Mouse (Mus musculus): ENCODE measurements around the gene Olfr1219. TPM values are rescaled to one million over a fixed set of nuclear protein-coding genes. Genes with fewer than 3 reads are reported as not detected.

The Olfr1219 gene
- polyA plus RNA-seq, 1 experiment from 2014 or later = not detected

Other genes starting within 250 kb of the Olfr1219 start
- not detected in 2 replicates for gene Olfr1204, start 234.2 kb downstream of the Olfr1219 start, polyA plus RNA-seq (2015; fragmentation: Nextera tagmentation; extraction: Ambion mirVana)
- not detected in 2 replicates for gene Olfr1206, start 220.3 kb downstream of the Olfr1219 start, polyA plus RNA-seq (2015; fragmentation: Nextera tagmentation; extraction: Ambion mirVana)
- not detected in 2 replicates for gene Olfr1208, start 181.2 kb downstream of the Olfr1219 start, polyA plus RNA-seq (2015; fragmentation: Nextera tagmentation; extraction: Ambion mirVana)
- not detected in 2 replicates for gene Olfr1209, start 168.4 kb downstream of the Olfr1219 start, polyA plus RNA-seq (2015; fragmentation: Nextera tagmentation; extraction: Ambion mirVana)
- gene Olfr1211, start 145.4 kb downstream of the Olfr1219 start, polyA plus RNA-seq (2015; fragmentation: Nextera tagmentation; extraction: Ambion mirVana) = not detected in 2 replicates
- not detected in 2 replicates for gene Olfr1212, start 129.5 kb downstream of the Olfr1219 start, polyA plus RNA-seq (2015; fragmentation: Nextera tagmentation; extraction: Ambion mirVana)
- not detected in 2 replicates for gene Gm13762, start 103.2 kb downstream of the Olfr1219 start, polyA plus RNA-seq (2015; fragmentation: Nextera tagmentation; extraction: Ambion mirVana)
- gene Olfr1214, start 90.9 kb downstream of the Olfr1219 start, polyA plus RNA-seq (2015; fragmentation: Nextera tagmentation; extraction: Ambion mirVana) = not detected in 2 replicates
- gene Olfr1215, start 76.5 kb downstream of the Olfr1219 start, polyA plus RNA-seq (2015; fragmentation: Nextera tagmentation; extraction: Ambion mirVana) = not detected in 2 replicates
- gene Olfr1216, start 65.2 kb downstream of the Olfr1219 start, polyA plus RNA-seq (2015; fragmentation: Nextera tagmentation; extraction: Ambion mirVana) = not detected in 2 replicates
- gene Olfr1217, start 51.4 kb downstream of the Olfr1219 start, polyA plus RNA-seq (2015; fragmentation: Nextera tagmentation; extraction: Ambion mirVana) = not detected in 2 replicates
- not detected in 2 replicates for gene Olfr1218, start 22.3 kb downstream of the Olfr1219 start, polyA plus RNA-seq (2015; fragmentation: Nextera tagmentation; extraction: Ambion mirVana)
- not detected in 2 replicates for gene Olfr1220, start 23.3 kb upstream of the Olfr1219 start, polyA plus RNA-seq (2015; fragmentation: Nextera tagmentation; extraction: Ambion mirVana)
- not detected in 2 replicates for gene Olfr1221, start 33.8 kb upstream of the Olfr1219 start, polyA plus RNA-seq (2015; fragmentation: Nextera tagmentation; extraction: Ambion mirVana)
- gene Olfr1222, start 49.5 kb upstream of the Olfr1219 start, polyA plus RNA-seq (2015; fragmentation: Nextera tagmentation; extraction: Ambion mirVana) = not detected in 2 replicates
- not detected in 2 replicates for gene Olfr1223, start 68.0 kb upstream of the Olfr1219 start, polyA plus RNA-seq (2015; fragmentation: Nextera tagmentation; extraction: Ambion mirVana)
- not detected in 2 replicates for gene Olfr1224-ps1, start 80.6 kb upstream of the Olfr1219 start, polyA plus RNA-seq (2015; fragmentation: Nextera tagmentation; extraction: Ambion mirVana)
- not detected in 2 replicates for gene Olfr1225, start 91.2 kb upstream of the Olfr1219 start, polyA plus RNA-seq (2015; fragmentation: Nextera tagmentation; extraction: Ambion mirVana)
- not detected in 2 replicates for gene Olfr1226, start 116.5 kb upstream of the Olfr1219 start, polyA plus RNA-seq (2015; fragmentation: Nextera tagmentation; extraction: Ambion mirVana)
- not detected in 2 replicates for gene Olfr1228, start 170.5 kb upstream of the Olfr1219 start, polyA plus RNA-seq (2015; fragmentation: Nextera tagmentation; extraction: Ambion mirVana)
- gene Olfr1229, start 204.5 kb upstream of the Olfr1219 start, polyA plus RNA-seq (2015; fragmentation: Nextera tagmentation; extraction: Ambion mirVana) = not detected in 2 replicates
- not detected in 2 replicates for gene Olfr1230, start 213.8 kb upstream of the Olfr1219 start, polyA plus RNA-seq (2015; fragmentation: Nextera tagmentation; extraction: Ambion mirVana)
- gene Olfr1231, start 223.6 kb upstream of the Olfr1219 start, polyA plus RNA-seq (2015; fragmentation: Nextera tagmentation; extraction: Ambion mirVana) = not detected in 2 replicates
- gene Olfr1232, start 246.2 kb upstream of the Olfr1219 start, polyA plus RNA-seq (2015; fragmentation: Nextera tagmentation; extraction: Ambion mirVana) = not detected in 2 replicates